Mouse (Mus musculus) bone marrow, adult 2 months (tissue): Measurements from ENCODE around the gene Ugt1a6b.
"Not testable (repeated sequence)": the region's sequence is repeated elsewhere in the genome, so short reads cannot be mapped to it uniquely, and the experiment has no call there.

ENCODE experiments used
- CTCF ChIP-seq: fragments of 200-500 bp; IDR thresholded peaks from 2 replicates; pipeline ENCODE4 v1.5.1; 2011; ENCODE audit warnings: low read length, control low read depth; ENCODE audit not compliant: control insufficient read depth, insufficient read depth
- POLR2A ChIP-seq: fragments of 200-500 bp; IDR thresholded peaks from 2 replicates; pipeline ENCODE4 v1.6.1; 2011; ENCODE audit warnings: low read depth, mild to moderate bottlenecking, control low read depth, low read length, borderline replicate concordance; ENCODE audit not compliant: control insufficient read depth

- not testable (repeated sequence) for TF ChIP-seq CTCF, POLR2A
Observed at GRCm38 (mm10) chr1:88098546-88098945, 4.5 kb upstream of the Ugt1a6b start.
